Mouse (Mus musculus) embryonic fibroblast, embryonic 13.5 days (primary cell): Measurements from ENCODE around the gene Vps37d. TPM values are rescaled to one million over a fixed set of nuclear protein-coding genes. Genes with fewer than 3 reads are reported as not detected.
A peak's percentile ranks its signal among the peaks of the same experiment; 100 is the strongest.

ENCODE experiments used
- H3K27ac ChIP-seq: 2 replicates; pipeline ENCODE4 v1.5.1; 2012; ENCODE audit warnings: low read length, control low read depth, inconsistent platforms; ENCODE audit not compliant: insufficient read depth
- H3K4me1 ChIP-seq: 2 replicates; pipeline ENCODE4 v1.6.1; 2011; ENCODE audit warnings: low read length; ENCODE audit not compliant: control insufficient read depth, insufficient read depth
- H3K4me3 ChIP-seq: 2 replicates; pipeline ENCODE4 v1.5.1; 2011; ENCODE audit warnings: mild to moderate bottlenecking, control low read depth, low read length; ENCODE audit not compliant: insufficient read depth
- CTCF ChIP-seq: IDR thresholded peaks from 2 replicates; pipeline ENCODE4 v1.5.1; 2011; ENCODE audit warnings: mild to moderate bottlenecking, control low read depth, low read length, moderate library complexity, borderline replicate concordance; ENCODE audit not compliant: insufficient read depth
- POLR2A ChIP-seq: IDR thresholded peaks from 2 replicates; pipeline ENCODE4 v1.6.1; 2011; ENCODE audit warnings: low read depth, mild to moderate bottlenecking, control low read depth, low read length, moderate library complexity
- polyA plus RNA-seq: library from polyadenylated mRNA; stranded (reverse); fragments of >200 nt; gene quantifications from 2 replicates; pipeline ENCODE4 v1.2.4, GENCODE M21; 2011; ENCODE audit warnings: low read depth; ENCODE audit not compliant: missing spikeins, insufficient read length

Gene Vps37d
- polyA plus RNA-seq, 1 experiment: 3.0 TPM

GRCm38 (mm10) chr5:135034593-135034992, 43.5 kb downstream of the Vps37d start:
- no peak overlapping the region for H3K27ac ChIP-seq
- no peak for TF ChIP-seq POLR2A
- TF ChIP-seq CTCF: no peak
- no peak overlapping the region for H3K4me3 ChIP-seq

GRCm38 (mm10) chr5:135032581-135032980, 45.5 kb downstream of the Vps37d start:
- Histone ChIP-seq H3K27ac (no peak overlapping the region), H3K4me1 (peaks cover 8% of the 10 kb centered on the region), H3K4me3 (no peak overlapping the region)
- no peak for TF ChIP-seq CTCF
- no peak for TF ChIP-seq POLR2A

More at GRCm38 (mm10) chr5:135034593-135034992, 43.5 kb downstream of the Vps37d start:
- peaks cover 2% of the 10 kb centered on the region; the same call in 1 of the 2 replicates for H3K4me1 ChIP-seq

- TF ChIP-seq POLR2A: no peak
- TF ChIP-seq CTCF: no peak
- Histone ChIP-seq H3K4me3 (peak overlapping the region; percentile 29), H3K27ac (peak overlapping the region; percentile 74), H3K4me1 (peaks cover 14% of the 10 kb centered on the region)
Observed at GRCm38 (mm10) chr5:135029007-135029854, 48.8 kb downstream of the Vps37d start.

- Histone ChIP-seq H3K27ac (no peak overlapping the region), H3K4me3 (no peak overlapping the region), H3K4me1 (peaks cover 14% of the 10 kb centered on the region)
- TF ChIP-seq CTCF (no peak), POLR2A (no peak)
Observed at GRCm38 (mm10) chr5:135025899-135026298, 52.2 kb downstream of the Vps37d start.

- H3K27ac ChIP-seq: no peak overlapping the region
- peak overlapping the region; percentile 74 for H3K4me3 ChIP-seq
- TF ChIP-seq POLR2A: no peak
- TF ChIP-seq CTCF: no peak
- peaks cover 13% of the 10 kb centered on the region for H3K4me1 ChIP-seq
Observed at GRCm38 (mm10) chr5:135024665-135025224, 53.3 kb downstream of the Vps37d start.

- Histone ChIP-seq H3K4me3 (peak within 1 kb of the TSS; percentile 74), H3K4me1 (peaks cover 6% of the 10 kb centered on the region), H3K27ac (no peak within 1 kb of the TSS)
- TF ChIP-seq POLR2A (peak; percentile 90), CTCF (no peak)
Observed at GRCm38 (mm10) chr5:135023344-135024173, 54.5 kb downstream of the Vps37d start, which contains the start of gene Stx1a. Stx1a (plus strand) TSS chr5:135023482.

Other genes with a start within 250 kb of the Vps37d start
- gene Tmem270, start 171.5 kb downstream of the Vps37d start, polyA plus RNA-seq: not detected in 2 replicates
- not detected in 2 replicates for gene Cldn13, start 162.7 kb downstream of the Vps37d start, polyA plus RNA-seq
- 4.1 and 4.2 TPM in 2 replicates for gene Mettl27, start 145.9 kb downstream of the Vps37d start, polyA plus RNA-seq
- gene Cldn4, start 131.3 kb downstream of the Vps37d start, polyA plus RNA-seq: not detected in 2 replicates
- not detected in 2 replicates for gene Cldn3, start 92.1 kb downstream of the Vps37d start, polyA plus RNA-seq
- gene Abhd11, start 69.1 kb downstream of the Vps37d start, polyA plus RNA-seq: 19.1 and 20.7 TPM in 2 replicates
- 6.9 and 10.2 TPM in 2 replicates for gene Stx1a, start 54.8 kb downstream of the Vps37d start, polyA plus RNA-seq
- 15.2 and 18.1 TPM in 2 replicates for gene Dnajc30, start 14.1 kb downstream of the Vps37d start, polyA plus RNA-seq
- gene Bud23, start 13.3 kb downstream of the Vps37d start, polyA plus RNA-seq: 38.0 and 49.6 TPM in 2 replicates
- not detected in 2 replicates for gene Mlxipl, start 11.6 kb upstream of the Vps37d start, polyA plus RNA-seq
- 17.4 and 24.9 TPM in 2 replicates for gene Tbl2, start 71.4 kb upstream of the Vps37d start, polyA plus RNA-seq
- 31.0 and 41.7 TPM in 2 replicates for gene Bcl7b, start 90.0 kb upstream of the Vps37d start, polyA plus RNA-seq
- gene Baz1b, start 109.0 kb upstream of the Vps37d start, polyA plus RNA-seq: 73.5 and 84.1 TPM in 2 replicates
- gene Fzd9, start 173.0 kb upstream of the Vps37d start, polyA plus RNA-seq: not detected in 2 replicates